Mouse (Mus musculus): ENCODE results near the gene Bclaf3. TPM values are rescaled to one million over a fixed set of nuclear protein-coding genes. Genes with fewer than 3 reads are reported as not detected.

Gene Bclaf3
- polyA plus RNA-seq, 1 experiment from 2014 or later: 18.8 TPM

DNA sequence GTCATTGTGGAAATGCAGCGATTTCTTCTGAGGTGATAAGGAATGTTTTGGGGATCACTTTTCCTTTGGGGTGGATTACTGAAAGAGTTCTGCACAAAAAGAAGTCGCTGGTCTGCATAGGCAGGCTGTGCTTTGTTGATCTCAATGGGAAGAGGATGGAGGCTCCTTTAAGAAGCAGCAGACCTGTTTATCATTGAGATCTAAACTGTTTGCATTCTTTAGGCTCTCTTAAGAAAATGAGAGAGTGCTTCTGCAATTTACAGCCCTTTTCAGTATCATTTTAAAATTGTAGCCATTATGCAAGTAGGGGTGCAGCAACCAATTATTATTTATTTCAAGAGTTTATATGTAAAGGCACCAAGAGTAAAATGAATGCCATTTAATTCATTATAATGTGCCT, 102.7 kb downstream of the Bclaf3 start:
- H3K36me3 ChIP-seq: no peaks in the 10 kb centered on the region
- no peak for DNase-seq (ENCODE audit: low spot score)
- H3K4me3 ChIP-seq: no peak overlapping the region
- H3K27me3 ChIP-seq (ENCODE audit: insufficient read depth, poor library complexity, severe bottlenecking): peaks cover 38% of the 10 kb centered on the region
- no peaks in the 10 kb centered on the region for H3K9me3 ChIP-seq
- WGBS: 29% methylated on average over 2 of the region's 2 CpGs
- peaks cover 12% of the 10 kb centered on the region; the same call in 1 of the 2 replicates for H3K4me1 ChIP-seq (replicated peaks)
- no peak overlapping the region for H3K27ac ChIP-seq

DNA sequence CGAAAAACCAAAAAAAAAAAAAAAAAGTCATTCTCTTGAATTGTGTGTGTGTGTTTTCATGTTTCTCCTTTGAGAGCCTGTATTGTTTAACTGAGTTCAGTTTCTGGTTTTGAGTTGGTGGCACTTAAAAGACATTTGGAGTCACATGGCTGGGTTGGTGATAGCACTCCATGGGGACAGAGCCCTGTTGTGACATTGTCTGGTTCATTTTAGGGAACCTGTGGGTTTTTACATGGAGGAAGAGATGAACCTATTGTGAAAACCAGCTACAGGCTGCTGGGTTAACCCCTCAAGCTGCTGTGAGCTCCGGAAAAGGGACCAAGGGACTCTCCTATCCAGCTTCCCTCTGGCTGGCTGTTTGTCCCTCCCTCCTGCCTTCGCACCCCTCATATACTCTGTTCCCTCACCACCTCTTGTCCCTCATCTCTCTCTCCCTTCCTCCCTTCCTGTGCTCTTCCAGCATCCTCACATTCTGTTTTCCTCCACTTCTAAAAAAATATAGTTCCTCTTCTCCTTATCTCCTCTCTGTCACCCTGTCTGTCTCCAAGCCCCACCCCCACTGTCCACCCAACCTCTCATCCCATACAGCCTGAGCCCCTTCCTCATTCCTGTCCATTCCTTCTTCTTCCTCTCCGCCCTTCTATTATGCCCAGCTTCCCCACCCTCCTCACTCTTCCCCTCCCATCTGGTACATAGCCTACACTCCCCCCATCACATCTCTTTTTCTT, 112.2 kb downstream of the Bclaf3 start:
- no peaks in the 10 kb centered on the region for H3K9me3 ChIP-seq
- H3K27ac ChIP-seq: no peak overlapping the region
- no peaks in the 10 kb centered on the region for H3K36me3 ChIP-seq
- peaks cover 16% of the 10 kb centered on the region; the same call in 1 of the 2 replicates for H3K27me3 ChIP-seq (ENCODE audit: insufficient read depth, poor library complexity, severe bottlenecking)
- no peaks in the 10 kb centered on the region for H3K4me1 ChIP-seq (replicated peaks)
- 74% methylated on average over 4 of the region's 4 CpGs for WGBS
- H3K4me3 ChIP-seq: no peak overlapping the region
- no peak for DNase-seq (ENCODE audit: low spot score)

DNA sequence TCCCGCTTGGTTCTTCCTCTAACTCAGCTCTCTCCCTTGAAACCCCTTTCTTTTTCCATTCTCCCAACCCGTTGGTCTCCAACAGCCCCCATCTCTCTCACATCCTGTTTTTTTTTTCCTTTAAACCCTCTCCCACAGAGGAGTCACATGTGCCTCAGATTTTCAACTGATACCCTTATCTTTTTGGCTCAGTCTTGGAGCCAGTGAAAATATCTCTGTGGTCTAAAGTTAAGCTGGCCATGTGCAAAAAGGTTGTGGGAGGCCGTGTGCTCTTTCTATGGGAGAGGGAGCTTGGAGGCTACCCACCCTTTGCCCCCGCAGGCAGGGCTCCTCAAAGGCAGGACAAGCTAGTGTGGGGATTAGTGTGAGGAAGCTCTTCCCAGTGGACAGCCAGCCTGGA, 113.5 kb downstream of the Bclaf3 start:
- no peak for DNase-seq (ENCODE audit: low spot score)
- no peaks in the 10 kb centered on the region for H3K4me1 ChIP-seq (replicated peaks)
- 78% methylated on average over 4 of the region's 4 CpGs for WGBS
- peaks cover 25% of the 10 kb centered on the region; the same call in 1 of the 2 replicates for H3K27me3 ChIP-seq (ENCODE audit: insufficient read depth, poor library complexity, severe bottlenecking)
- no peaks in the 10 kb centered on the region for H3K36me3 ChIP-seq
- H3K27ac ChIP-seq: no peak overlapping the region
- H3K9me3 ChIP-seq: no peaks in the 10 kb centered on the region
- H3K4me3 ChIP-seq: no peak overlapping the region

Other genes with a start within 250 kb of the Bclaf3 start
- 154 and 156 TPM in 2 replicates for gene Eif1ax, start 154.5 kb upstream of the Bclaf3 start, polyA plus RNA-seq (2016; fragmentation: Nextera tagmentation; extraction: Ambion mirVana)
- gene Map7d2, start 112.1 kb upstream of the Bclaf3 start, polyA plus RNA-seq (2016; fragmentation: Nextera tagmentation; extraction: Ambion mirVana): 11.2 and 12.8 TPM in 2 replicates
- 24.8 and 26.8 TPM in 2 replicates for gene Sh3kbp1, start 100.6 kb downstream of the Bclaf3 start, polyA plus RNA-seq (2016; fragmentation: Nextera tagmentation; extraction: Ambion mirVana)

Measured in hindbrain, embryonic 10.5 days (tissue).